In the genomic region with DNA sequence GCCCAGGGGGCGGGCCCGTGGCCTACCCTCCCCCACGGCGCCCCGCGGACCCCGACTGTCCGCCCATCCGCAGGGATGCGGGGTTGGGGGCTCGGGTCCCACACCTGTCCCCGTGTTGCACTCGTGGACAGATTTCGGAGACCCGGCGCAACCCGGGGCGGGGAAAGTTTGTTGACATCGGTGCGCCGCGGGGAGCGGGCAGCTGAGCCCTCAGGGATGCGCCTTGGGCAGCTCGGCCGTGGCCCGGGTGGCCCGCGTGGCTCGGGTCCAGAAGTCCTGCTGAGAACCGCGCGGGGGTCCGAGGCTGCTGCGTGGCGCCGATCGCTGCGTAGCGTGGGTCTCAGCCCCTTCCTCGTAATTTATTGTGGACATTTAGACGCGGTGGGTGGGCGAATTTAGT, we compare ENCODE assay signal across 8 mouse cellular contexts. TPM values are rescaled to one million over a fixed set of nuclear protein-coding genes. Genes with fewer than 3 reads are reported as not detected.
DNase-seq lines count a peak whose midpoint lies in the region; ATAC-seq and TF ChIP-seq lines count a peak whose summit lies in the region.

No protein-coding gene starts in this region.

- ATAC-seq in heart, embryonic 12.5 days (ENCODE audit: insufficient number of reproducible peaks, low FRiP score): peak; percentile 47
- ATAC-seq in Patski: peak; percentile 33
- no peak for ATAC-seq in hindbrain, embryonic 14.5 days (ENCODE audit: low FRiP score)
- ATAC-seq in lung, postnatal 0 days: peak; percentile 42

- in situ Hi-C loops in Patski (cut with MboI; ENCODE audit: low pct_unique_long_range_greater_than_20kb): no loop called here

- no peak for TF ChIP-seq EP300 in lung, postnatal 0 days (IDR thresholded peaks at IDR 0.05)

- no peak for DNase-seq in heart, adult 11 months
- no peak for DNase-seq in Patski (ENCODE audit: low read depth, low spot score)
- DNase-seq in forebrain, embryonic 10.5 days (ENCODE audit: extremely low spot score, low spot score): no peak
- no peak for DNase-seq in hindbrain, embryonic 14.5 days (ENCODE audit: low spot score)
- DNase-seq in lung, postnatal 0 days (ENCODE audit: low spot score): peak; percentile 28
- peak; percentile 74 for DNase-seq in testis, postnatal 10 days (ENCODE audit: low spot score)
- no peak for DNase-seq in thymus, postnatal 10 days (ENCODE audit: low spot score in 2 of 2)

- peaks cover 29% of the 10 kb centered on the region for H3K27me3 ChIP-seq in heart, embryonic 12.5 days (replicated peaks)
- no peaks in the 10 kb centered on the region for H3K27me3 ChIP-seq in Patski
- H3K27me3 ChIP-seq in forebrain, embryonic 10.5 days (ENCODE audit: poor library complexity, severe bottlenecking): peaks cover 39% of the 10 kb centered on the region
- H3K27me3 ChIP-seq in hindbrain, embryonic 14.5 days (ENCODE audit: control insufficient read depth, insufficient read depth, low read length): peaks cover 16% of the 10 kb centered on the region; the same call in 1 of the 2 replicates
- no peaks in the 10 kb centered on the region for H3K27me3 ChIP-seq in lung, postnatal 0 days (replicated peaks; ENCODE audit: insufficient read depth, low read length)

- H3K4me1 ChIP-seq in heart, embryonic 12.5 days (replicated peaks): no peaks in the 10 kb centered on the region
- peaks cover 17% of the 10 kb centered on the region for H3K4me1 ChIP-seq in forebrain, embryonic 10.5 days
- H3K4me1 ChIP-seq in hindbrain, embryonic 14.5 days (replicated peaks; ENCODE audit: control insufficient read depth, insufficient read depth, low read length): peaks cover 8% of the 10 kb centered on the region
- H3K4me1 ChIP-seq in lung, postnatal 0 days (ENCODE audit: insufficient read depth, low read depth, low read length): peaks cover 8% of the 10 kb centered on the region; the same call in 1 of the 2 replicates

- no peak for TF ChIP-seq CTCF in Patski (IDR thresholded peaks at IDR 0.05)
- TF ChIP-seq CTCF in lung, postnatal 0 days (IDR thresholded peaks at IDR 0.05): no peak

- 1% methylated on average over 44 of the region's 44 CpGs for WGBS in heart, embryonic 12.5 days
- WGBS in forebrain, embryonic 10.5 days: under 1% methylated on average over 44 of the region's 44 CpGs
- under 1% methylated on average over 43 of the region's 44 CpGs for WGBS in hindbrain, embryonic 14.5 days
- under 1% methylated on average over 44 of the region's 44 CpGs for WGBS in lung, postnatal 0 days

- H3K27ac ChIP-seq in heart, embryonic 12.5 days (ENCODE audit: poor library complexity, severe bottlenecking): no peak overlapping the region
- no peak overlapping the region for H3K27ac ChIP-seq in forebrain, embryonic 10.5 days
- H3K27ac ChIP-seq in hindbrain, embryonic 14.5 days: peak overlapping the region; percentile 48; the same call in 1 of the 2 replicates
- H3K27ac ChIP-seq in lung, postnatal 0 days (ENCODE audit: low read length): peak overlapping the region; percentile 72; the same call in 1 of the 2 replicates

- no peaks in the 10 kb centered on the region for H3K36me3 ChIP-seq in heart, embryonic 12.5 days
- no peaks in the 10 kb centered on the region for H3K36me3 ChIP-seq in forebrain, embryonic 10.5 days (replicated peaks)
- no peaks in the 10 kb centered on the region for H3K36me3 ChIP-seq in hindbrain, embryonic 14.5 days (replicated peaks; ENCODE audit: control insufficient read depth, insufficient read depth)
- no peaks in the 10 kb centered on the region for H3K36me3 ChIP-seq in lung, postnatal 0 days (ENCODE audit: insufficient read depth, low read length)

- H3K9me3 ChIP-seq in heart, embryonic 12.5 days (replicated peaks): no peaks in the 10 kb centered on the region
- no peaks in the 10 kb centered on the region for H3K9me3 ChIP-seq in forebrain, embryonic 10.5 days
- no peaks in the 10 kb centered on the region for H3K9me3 ChIP-seq in hindbrain, embryonic 14.5 days (ENCODE audit: control insufficient read depth, low read length)
- H3K9me3 ChIP-seq in lung, postnatal 0 days (ENCODE audit: low read length): no peaks in the 10 kb centered on the region

- CTCF ChIA-PET in Patski (lab: Charles Lee): interaction anchor here (1.1 to 1.2 kb wide), 2 partner anchors 22 to 55 kb away, joined by 3 read pairs; no protein-coding TSS in a partner anchor

- H3K4me3 ChIP-seq in heart, embryonic 12.5 days: peak overlapping the region; percentile 73
- H3K4me3 ChIP-seq in forebrain, embryonic 10.5 days: peak overlapping the region; percentile 83
- peak overlapping the region; percentile 93 for H3K4me3 ChIP-seq in hindbrain, embryonic 14.5 days (replicated peaks; ENCODE audit: low read length)
- H3K4me3 ChIP-seq in lung, postnatal 0 days (ENCODE audit: low read depth, low read length): peak overlapping the region; percentile 82

- peak overlapping the region; percentile 82 for H3K9ac ChIP-seq in heart, embryonic 12.5 days
- peak overlapping the region; percentile 74 for H3K9ac ChIP-seq in hindbrain, embryonic 14.5 days
- peak overlapping the region; percentile 51 for H3K9ac ChIP-seq in lung, postnatal 0 days (replicated peaks; ENCODE audit: low read depth)

- POLR2A ChIA-PET in Patski (lab: Charles Lee): no interaction called here

- peak overlapping the region; percentile 96 for H3K4me2 ChIP-seq in heart, embryonic 12.5 days
- H3K4me2 ChIP-seq in hindbrain, embryonic 14.5 days (replicated peaks): peak overlapping the region; percentile 98
- H3K4me2 ChIP-seq in lung, postnatal 0 days (replicated peaks; ENCODE audit: low read depth, low read length): peak overlapping the region; percentile 91

RNA-seq across cellular contexts. Expression of a gene that starts 0.4 kb away (rescaled TPM):
- 5.8 and 6.1 TPM in 2 replicates for polyA plus RNA-seq in heart, embryonic 12.5 days (2016; fragmentation: Nextera tagmentation; extraction: Ambion mirVana)
- 4.4 TPM for polyA plus RNA-seq in Patski (2021)
- 0.89 and 1.4 TPM in 2 replicates for polyA plus RNA-seq in forebrain, embryonic 10.5 days (2016; fragmentation: Nextera tagmentation; extraction: Ambion mirVana)
- 16.5 and 17.2 TPM in 2 replicates for polyA plus RNA-seq in hindbrain, embryonic 14.5 days (2014; fragmentation: Nextera tagmentation; extraction: Ambion mirVana)
- polyA plus RNA-seq in lung, postnatal 0 days (2015; fragmentation: Nextera tagmentation; extraction: Ambion mirVana): 30.7 and 37.6 TPM in 2 replicates

Comparison
In these comparisons a context has a peak if more than half of its experiments do, and no peak if none do; other contexts are left out.
1. H3K27ac ChIP-seq: peak in hindbrain, embryonic 14.5 days (single experiment) and lung, postnatal 0 days (single experiment); none in heart, embryonic 12.5 days (single experiment) and forebrain, embryonic 10.5 days (single experiment).
2. DNase-seq: peak in lung, postnatal 0 days (single experiment) and testis, postnatal 10 days (single experiment); none in heart, adult 11 months (single experiment), Patski (single experiment), forebrain, embryonic 10.5 days (single experiment), hindbrain, embryonic 14.5 days (single experiment) and thymus, postnatal 10 days (0 of 2).
3. Peak in every context shown above with its lines, with median percentiles within 50 percentile points of each other: H3K4me2 ChIP-seq, H3K4me3 ChIP-seq and H3K9ac ChIP-seq.